Mouse (Mus musculus): ENCODE data around the gene Bud23. TPM values are rescaled to one million over a fixed set of nuclear protein-coding genes. Genes with fewer than 3 reads are reported as not detected.
"Not testable (repeated sequence)": the region's sequence is repeated elsewhere in the genome, so short reads cannot be mapped to it uniquely, and the experiment has no call there.

The Bud23 gene
- 106 and 115 TPM in 2 replicates for polyA plus RNA-seq (2015; fragmentation: Nextera tagmentation; extraction: Ambion mirVana)

DNA sequence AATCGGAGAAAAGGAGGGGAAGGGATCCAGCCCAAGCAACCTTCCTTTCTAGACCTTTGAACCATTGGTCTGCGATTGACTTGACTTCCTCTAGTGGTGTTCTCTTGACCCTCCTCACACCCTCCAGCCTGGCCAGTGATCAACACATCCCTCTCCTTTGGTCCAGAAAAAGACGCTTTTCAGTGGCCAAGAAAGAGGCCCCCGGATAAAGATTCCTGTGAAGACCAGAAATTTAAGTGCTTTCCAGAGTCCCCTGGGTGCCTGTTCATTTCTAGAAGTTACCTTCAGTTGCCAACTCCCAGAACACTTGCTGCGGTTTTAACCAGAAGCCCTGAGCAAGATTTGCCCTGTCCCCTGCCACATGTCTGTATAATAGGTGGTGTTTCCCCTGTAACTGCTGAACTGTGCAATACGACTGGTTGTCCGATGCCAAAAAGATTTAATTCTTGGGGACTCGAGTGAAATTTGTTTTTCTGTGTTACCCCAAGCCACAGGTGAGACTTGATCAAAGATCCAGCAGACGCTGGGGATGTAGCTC, at the start of gene Bud23:
Gene Bud23 (minus strand): TSS at position 51 of the 538 bp plus-strand sequence.
- Histone ChIP-seq H3K27ac (peak within 1 kb of the TSS; percentile 15), H3K9ac (peak within 1 kb of the TSS; percentile 89), H3K4me1 (replicated peaks) (peaks cover 16% of the 10 kb centered on the region; the same call in 1 of the 2 replicates), H3K4me2 (replicated peaks) (peak within 1 kb of the TSS; percentile 90), H3K4me3 (replicated peaks) (peak within 1 kb of the TSS; percentile 84)
- not testable (repeated sequence) for H3K36me3 ChIP-seq; ATAC-seq; H3K9me3 ChIP-seq; H3K27me3 ChIP-seq (replicated peaks)
- WGBS, result 71% methylated on average over 9 of the region's 9 CpGs

GRCm38 (mm10) chr5:135113782-135114181, 49.0 kb upstream of the Bud23 start:
- Histone ChIP-seq H3K9ac (no peak overlapping the region), H3K4me2 (replicated peaks) (no peak overlapping the region), H3K36me3 (no peaks in the 10 kb centered on the region), H3K9me3 (no peaks in the 10 kb centered on the region), H3K27ac (no peak overlapping the region), H3K4me3 (replicated peaks) (no peak overlapping the region), H3K27me3 (replicated peaks) (no peaks in the 10 kb centered on the region; the same call in 1 of the 2 replicates), H3K4me1 (replicated peaks) (0 out of 2 replicates have a peak, but pooled peaks cover 3% of the 10 kb centered on the region)
- WGBS, result 89% methylated on average over 12 of the region's 12 CpGs
- ATAC-seq, result no peak

DNA sequence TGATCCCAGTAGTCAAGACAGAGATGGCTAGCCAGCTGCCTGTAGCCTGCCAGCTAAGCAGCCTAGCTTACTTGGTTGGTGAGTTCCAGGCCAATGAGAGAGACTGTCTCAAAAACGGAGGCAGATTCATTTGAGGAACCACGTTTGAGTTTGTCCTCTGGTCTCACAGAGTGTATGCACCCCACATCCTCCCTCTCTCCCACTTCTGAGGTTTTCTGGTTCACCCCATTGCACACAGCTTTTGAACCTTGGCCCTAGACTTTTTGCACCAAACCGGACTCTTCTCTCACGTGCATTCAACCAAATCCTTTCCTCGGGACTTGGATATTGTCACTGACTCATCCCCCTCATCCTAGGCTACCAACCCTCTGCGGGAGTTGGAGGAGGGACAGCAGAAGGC, 45.2 kb upstream of the Bud23 start:
- H3K4me2 ChIP-seq (replicated peaks), result no peak overlapping the region
- no peak for ATAC-seq
- WGBS, result 74% methylated on average over 6 of the region's 6 CpGs
- H3K9me3 ChIP-seq, result no peaks in the 10 kb centered on the region
- no peak overlapping the region for H3K9ac ChIP-seq
- no peaks in the 10 kb centered on the region for H3K36me3 ChIP-seq
- H3K4me1 ChIP-seq (replicated peaks), result peaks cover 5% of the 10 kb centered on the region; the same call in 1 of the 2 replicates
- H3K27me3 ChIP-seq (replicated peaks), result peaks cover 14% of the 10 kb centered on the region
- no peak overlapping the region for H3K4me3 ChIP-seq (replicated peaks)
- no peak overlapping the region for H3K27ac ChIP-seq

GRCm38 (mm10) chr5:135109426-135109825, 44.7 kb upstream of the Bud23 start:
- 77% methylated on average over 3 of the region's 3 CpGs for WGBS
- H3K27me3 ChIP-seq (replicated peaks), result peaks cover 14% of the 10 kb centered on the region
- no peaks in the 10 kb centered on the region for H3K36me3 ChIP-seq
- no peaks in the 10 kb centered on the region for H3K9me3 ChIP-seq
- H3K27ac ChIP-seq, result no peak overlapping the region
- no peak overlapping the region for H3K4me2 ChIP-seq (replicated peaks)
- H3K9ac ChIP-seq, result no peak overlapping the region
- no peak overlapping the region for H3K4me3 ChIP-seq (replicated peaks)
- ATAC-seq, result no peak
- H3K4me1 ChIP-seq (replicated peaks), result peaks cover 5% of the 10 kb centered on the region; the same call in 1 of the 2 replicates

GRCm38 (mm10) chr5:135109017-135109416, 44.3 kb upstream of the Bud23 start:
- Histone ChIP-seq H3K4me2 (replicated peaks) (no peak overlapping the region), H3K9me3 (no peaks in the 10 kb centered on the region), H3K9ac (no peak overlapping the region), H3K36me3 (no peaks in the 10 kb centered on the region), H3K27me3 (replicated peaks) (peaks cover 14% of the 10 kb centered on the region), H3K27ac (no peak overlapping the region), H3K4me1 (replicated peaks) (peaks cover 5% of the 10 kb centered on the region; the same call in 1 of the 2 replicates), H3K4me3 (replicated peaks) (no peak overlapping the region)
- no peak for ATAC-seq
- WGBS, result 66% methylated on average over 6 of the region's 6 CpGs

DNA sequence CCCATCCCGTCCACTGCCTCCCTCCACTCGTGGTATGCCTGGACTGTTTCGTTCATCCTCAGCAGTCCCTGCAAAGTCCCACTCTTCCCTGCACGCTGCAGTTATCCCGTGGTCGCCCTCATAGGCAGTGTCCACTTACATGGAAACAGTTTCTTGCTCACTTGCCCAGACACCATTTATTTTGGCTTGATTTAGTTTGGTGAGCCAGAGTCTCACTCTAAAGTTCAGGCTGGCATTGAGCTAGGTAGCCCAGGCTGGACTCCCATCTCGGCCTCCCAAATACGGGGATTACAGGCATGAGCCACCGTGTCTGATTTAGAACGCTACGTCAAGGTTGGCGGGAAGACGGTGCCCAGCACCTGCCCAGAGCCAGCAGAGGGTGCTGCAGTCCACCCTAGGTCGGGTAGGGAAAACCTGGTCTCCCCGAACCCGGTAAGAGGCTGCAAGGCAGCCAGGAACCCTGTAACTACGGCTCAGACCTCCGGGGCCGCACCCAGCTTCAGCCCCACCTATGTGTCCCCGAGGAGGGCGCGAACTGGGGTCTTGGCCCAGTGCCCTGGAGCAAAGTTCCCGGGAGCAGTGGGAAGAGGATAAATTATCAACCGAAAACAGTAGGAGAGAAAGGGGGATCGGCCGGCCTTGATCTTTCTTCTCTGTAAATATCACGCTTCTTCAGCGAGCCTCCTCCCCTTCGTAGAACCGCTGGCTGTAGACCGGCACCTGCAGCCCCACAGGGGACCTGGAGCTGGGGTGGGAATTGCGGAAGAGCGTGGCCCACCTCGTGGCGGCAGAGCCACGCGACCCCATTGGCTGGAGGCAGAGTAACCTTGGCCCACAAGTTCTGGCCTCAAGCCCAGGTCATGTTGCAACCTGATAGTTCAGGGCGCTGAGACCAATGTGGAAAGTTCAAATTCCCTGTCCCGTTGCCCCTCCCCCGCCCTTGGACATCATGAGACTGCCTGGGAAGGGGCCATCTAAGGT, 43.1 kb upstream of the Bud23 start:
- Histone ChIP-seq H3K9ac (0 out of 2 replicates have a peak overlapping the region, but pooled peaks have one; percentile 46), H3K27me3 (replicated peaks) (peaks cover 14% of the 10 kb centered on the region), H3K36me3 (no peaks in the 10 kb centered on the region), H3K4me3 (replicated peaks) (peak overlapping the region; percentile 55), H3K9me3 (no peaks in the 10 kb centered on the region), H3K4me2 (replicated peaks) (peak overlapping the region; percentile 92), H3K27ac (no peak overlapping the region), H3K4me1 (replicated peaks) (peaks cover 5% of the 10 kb centered on the region; the same call in 1 of the 2 replicates)
- 9% methylated on average over 40 of the region's 40 CpGs for WGBS
- ATAC-seq, result peak; percentile 80

- H3K4me3 ChIP-seq (replicated peaks), result peak overlapping the region; percentile 55
- H3K27ac ChIP-seq, result 0 out of 2 replicates have a peak overlapping the region, but pooled peaks have one; percentile 9
- H3K36me3 ChIP-seq, result no peaks in the 10 kb centered on the region
- H3K9me3 ChIP-seq, result no peaks in the 10 kb centered on the region
- WGBS, result under 1% methylated on average over 48 of the region's 48 CpGs
- H3K4me1 ChIP-seq (replicated peaks), result peaks cover 5% of the 10 kb centered on the region; the same call in 1 of the 2 replicates
- peaks cover 14% of the 10 kb centered on the region for H3K27me3 ChIP-seq (replicated peaks)
- peak overlapping the region; percentile 92 for H3K4me2 ChIP-seq (replicated peaks)
- ATAC-seq, result peak; percentile 89
- peak overlapping the region; percentile 46 for H3K9ac ChIP-seq
Observed at GRCm38 (mm10) chr5:135106758-135107256, 42.0 kb upstream of the Bud23 start.

DNA sequence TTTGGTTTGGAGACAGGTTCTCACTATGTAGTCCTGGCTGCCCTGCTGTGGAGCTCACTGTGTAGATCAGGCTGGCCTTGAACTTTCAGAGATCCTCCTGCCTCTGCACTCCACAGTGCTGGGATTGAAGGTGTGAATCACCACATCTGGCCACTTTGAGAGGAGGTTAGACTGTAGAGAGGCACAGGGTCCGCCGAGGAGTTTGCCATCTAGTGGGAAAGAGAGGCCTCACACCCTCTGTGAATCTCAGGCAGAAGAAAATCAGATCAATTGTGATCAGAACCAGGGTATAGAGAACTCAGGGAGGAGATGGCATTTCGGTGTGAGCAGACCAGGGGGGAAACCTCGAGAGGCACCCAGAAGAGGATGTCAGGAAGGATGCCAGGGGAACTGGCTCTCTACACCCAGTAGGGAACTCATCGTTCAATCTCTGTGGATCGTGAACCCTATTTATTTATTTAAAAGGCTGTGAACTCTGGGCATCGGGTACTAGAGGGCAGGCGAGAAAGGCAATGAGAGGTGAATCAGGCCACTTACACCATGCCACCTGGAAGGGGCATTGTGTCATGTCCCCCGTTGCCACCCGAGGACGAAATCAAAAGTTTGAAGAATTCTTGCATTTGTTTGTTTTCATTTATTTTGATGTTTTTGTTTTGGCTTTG, 39.4 kb upstream of the Bud23 start:
- Histone ChIP-seq H3K36me3 (no peaks in the 10 kb centered on the region), H3K27me3 (replicated peaks) (peaks cover 14% of the 10 kb centered on the region), H3K4me3 (replicated peaks) (no peak overlapping the region), H3K27ac (no peak overlapping the region), H3K9me3 (no peaks in the 10 kb centered on the region), H3K4me1 (replicated peaks) (peaks cover 5% of the 10 kb centered on the region; the same call in 1 of the 2 replicates), H3K9ac (no peak overlapping the region), H3K4me2 (replicated peaks) (no peak overlapping the region)
- WGBS, result 64% methylated on average over 11 of the region's 11 CpGs
- ATAC-seq, result no peak

GRCm38 (mm10) chr5:135100981-135101380, 36.2 kb upstream of the Bud23 start:
- Histone ChIP-seq H3K4me1 (replicated peaks) (no peaks in the 10 kb centered on the region), H3K4me3 (replicated peaks) (no peak overlapping the region), H3K9me3 (no peaks in the 10 kb centered on the region), H3K27ac (no peak overlapping the region), H3K4me2 (replicated peaks) (no peak overlapping the region), H3K27me3 (replicated peaks) (peaks cover 5% of the 10 kb centered on the region; the same call in 1 of the 2 replicates), H3K9ac (no peak overlapping the region), H3K36me3 (no peaks in the 10 kb centered on the region)
- no peak for ATAC-seq
- 57% methylated on average over 1 of the region's 1 CpGs for WGBS

- peak; percentile 92 for ATAC-seq
- no peak within 1 kb of the TSS for H3K27ac ChIP-seq
- no peaks in the 10 kb centered on the region for H3K36me3 ChIP-seq
- H3K4me1 ChIP-seq (replicated peaks), result no peaks in the 10 kb centered on the region; the same call in 1 of the 2 replicates
- H3K27me3 ChIP-seq (replicated peaks), result peaks cover 46% of the 10 kb centered on the region
- H3K4me3 ChIP-seq (replicated peaks), result peak within 1 kb of the TSS; percentile 12; the same call in 1 of the 2 replicates
- H3K9ac ChIP-seq, result peak within 1 kb of the TSS; percentile 32
- H3K4me2 ChIP-seq (replicated peaks), result peak within 1 kb of the TSS; percentile 52
- WGBS, result 3% methylated on average over 37 of the region's 39 CpGs
- no peaks in the 10 kb centered on the region for H3K9me3 ChIP-seq
Observed at GRCm38 (mm10) chr5:135089653-135090052, 24.9 kb upstream of the Bud23 start, which contains the start of gene Mlxipl. Gene Mlxipl, plus strand, starts transcription at chr5:135089890.

DNA sequence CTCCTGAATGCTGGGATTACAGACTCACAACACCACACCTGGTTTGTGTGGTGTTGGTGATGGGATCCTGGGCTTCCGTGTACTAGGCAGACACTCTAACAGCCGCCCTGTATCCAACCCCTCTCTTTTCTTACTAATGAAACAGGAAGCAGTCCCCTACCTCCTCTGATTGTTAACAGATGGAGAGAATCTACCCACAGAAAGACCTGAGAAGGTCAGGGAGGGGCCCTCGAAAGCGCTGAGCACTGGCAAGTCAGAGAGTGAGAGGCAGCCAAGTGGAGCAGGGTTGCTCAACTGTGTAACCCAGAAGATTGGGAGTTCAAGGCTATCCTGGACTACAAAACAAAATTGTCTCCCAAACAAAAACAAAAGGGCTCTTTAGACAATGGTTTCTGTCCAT, 22.1 kb upstream of the Bud23 start:
- H3K9me3 ChIP-seq, result no peaks in the 10 kb centered on the region
- H3K9ac ChIP-seq, result no peak overlapping the region
- H3K4me3 ChIP-seq (replicated peaks), result no peak overlapping the region
- peaks cover 41% of the 10 kb centered on the region for H3K27me3 ChIP-seq (replicated peaks)
- no peaks in the 10 kb centered on the region for H3K36me3 ChIP-seq
- H3K4me1 ChIP-seq (replicated peaks), result no peaks in the 10 kb centered on the region; the same call in 1 of the 2 replicates
- WGBS, result 61% methylated on average over 4 of the region's 4 CpGs
- no peak overlapping the region for H3K27ac ChIP-seq
- no peak for ATAC-seq
- no peak overlapping the region for H3K4me2 ChIP-seq (replicated peaks)
